In the genomic region with DNA sequence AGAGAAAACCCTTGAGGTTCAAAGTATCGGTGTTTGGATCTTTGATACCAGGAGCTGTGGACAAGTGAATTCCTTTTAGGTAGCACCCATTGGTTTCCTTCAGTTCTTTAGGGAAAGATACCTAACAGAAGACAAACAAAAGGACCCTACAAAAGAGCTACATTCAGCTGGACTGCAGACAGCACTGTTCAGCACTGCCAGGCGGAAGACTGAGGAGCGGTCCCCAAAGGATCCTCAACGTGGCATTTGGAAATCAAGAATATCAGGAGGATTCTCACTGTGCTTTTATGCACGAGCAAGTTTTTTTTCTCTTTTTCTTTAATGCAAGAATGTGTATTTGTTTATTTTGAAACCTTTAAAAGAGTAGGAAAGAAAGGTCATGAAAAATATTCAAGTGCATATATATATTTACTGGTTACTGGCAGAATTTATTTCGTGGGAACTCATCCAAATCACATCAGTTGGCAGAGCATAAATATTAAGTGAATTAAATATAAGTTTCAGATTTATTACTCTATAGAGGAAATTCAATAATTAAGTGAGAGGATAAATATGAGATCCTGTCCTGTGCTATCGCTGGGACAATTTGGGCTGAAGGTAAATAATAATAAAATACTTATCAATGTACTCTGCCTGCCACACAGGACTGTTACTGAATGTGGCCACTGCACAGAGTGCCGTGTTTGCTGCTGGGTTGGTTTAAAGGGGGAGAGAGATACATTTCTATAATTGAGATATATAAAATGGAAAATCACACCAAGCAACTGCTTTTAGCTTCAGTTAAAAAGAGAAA, we compare ENCODE assay signal across 20 mouse cellular contexts.
DNase-seq lines count a peak whose midpoint lies in the region; ATAC-seq lines count a peak whose summit lies in the region.
"Had no signal": no experiment of that assay in that cellular context is flagged by ENCODE, and none has a peak within 500 bp of the region (broad histone marks: within the 10 kb centered on the region; RNA-seq: fewer than 3 reads in every experiment).

No protein-coding gene starts in this region.

- no peaks in the 10 kb centered on the region for H3K9me3 ChIP-seq in lung, embryonic 15.5 days
- H3K9me3 ChIP-seq: embryonic facial prominence, embryonic 13.5 days; embryonic facial prominence, embryonic 15.5 days; forebrain, embryonic 10.5 days; forebrain, embryonic 12.5 days had no signal

- peak; percentile 15 for DNase-seq in heart, adult 11 months
- no peak for DNase-seq in heart, adult 9 months (ENCODE audit: low spot score in 2 of 2)
- no peak for DNase-seq in lung, postnatal 14 days
- DNase-seq: adrenal gland, adult 2 months; adrenal gland, postnatal 10 days; adrenal gland, postnatal 25 days; cerebellum, adult 11 months; cerebellum, adult 18-20 months; cerebellum, adult 8-10 months; cerebellum, adult 9-11 months; cerebellum, postnatal 14 days; cerebellum, postnatal 36 days had no signal

- no peak overlapping the region for H3K27ac ChIP-seq in lung, embryonic 15.5 days
- H3K27ac ChIP-seq: embryonic facial prominence, embryonic 13.5 days; embryonic facial prominence, embryonic 15.5 days; forebrain, embryonic 10.5 days; forebrain, embryonic 12.5 days had no signal

- peak; percentile 55; the same call in 1 of the 2 replicates for ATAC-seq in lung, embryonic 15.5 days (ENCODE audit: borderline replicate concordance, extremely low read depth, low FRiP score, low TSS enrichment)
- ATAC-seq: forebrain, embryonic 14.5 days; forebrain, embryonic 16.5 days had no signal

- H3K4me3 ChIP-seq in lung, embryonic 15.5 days, result no peak overlapping the region
- H3K4me3 ChIP-seq: embryonic facial prominence, embryonic 13.5 days; embryonic facial prominence, embryonic 15.5 days; erythroblast, embryonic 14.5 days; forebrain, embryonic 10.5 days; forebrain, embryonic 12.5 days had no signal

- no peak overlapping the region for H3K9ac ChIP-seq in lung, embryonic 15.5 days
- H3K9ac ChIP-seq: embryonic facial prominence, embryonic 13.5 days; embryonic facial prominence, embryonic 15.5 days; forebrain, embryonic 12.5 days had no signal

- peaks cover 12% of the 10 kb centered on the region; the same call in 1 of the 2 replicates for H3K36me3 ChIP-seq in lung, embryonic 15.5 days
- H3K36me3 ChIP-seq: forebrain, embryonic 10.5 days; forebrain, embryonic 12.5 days had no signal

- no peaks in the 10 kb centered on the region for H3K27me3 ChIP-seq in lung, embryonic 15.5 days
- H3K27me3 ChIP-seq: embryonic facial prominence, embryonic 13.5 days; embryonic facial prominence, embryonic 15.5 days had no signal

- no peak overlapping the region for H3K4me2 ChIP-seq in lung, embryonic 15.5 days
- H3K4me2 ChIP-seq: embryonic facial prominence, embryonic 13.5 days; embryonic facial prominence, embryonic 15.5 days; forebrain, embryonic 12.5 days had no signal

- 51% methylated on average over 8 of the region's 8 CpGs for WGBS in lung, embryonic 15.5 days

- H3K4me1 ChIP-seq in lung, embryonic 15.5 days, result peaks cover 3% of the 10 kb centered on the region; the same call in 1 of the 2 replicates
- H3K4me1 ChIP-seq: embryonic facial prominence, embryonic 15.5 days; forebrain, embryonic 10.5 days; forebrain, embryonic 12.5 days had no signal
